ENCODE assay signal across 25 mouse cellular contexts in the genomic region with DNA sequence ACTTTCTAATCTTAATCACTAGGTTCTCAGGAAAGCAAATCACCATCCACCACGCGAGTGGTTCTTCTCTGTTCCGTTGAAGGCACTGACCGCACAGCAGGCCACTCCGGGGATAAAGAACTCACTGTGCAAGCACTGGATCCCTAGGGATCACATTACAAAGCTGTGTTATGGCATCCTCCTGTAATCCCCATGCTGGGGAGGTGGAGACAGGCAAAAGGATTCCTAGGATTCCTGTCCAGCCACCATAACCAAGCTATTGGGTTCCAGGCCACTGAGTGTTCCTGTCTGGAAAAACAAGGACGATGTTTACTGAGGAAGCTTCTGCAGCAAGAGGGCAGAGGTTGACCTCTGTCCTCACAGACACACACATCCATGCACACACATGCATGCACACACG.
DNase-seq lines count a peak whose midpoint lies in the region; ATAC-seq and TF ChIP-seq lines count a peak whose summit lies in the region.
"Had no signal": no experiment of that assay in that cellular context is flagged by ENCODE, and none has a peak within 500 bp of the region (broad histone marks: within the 10 kb centered on the region; RNA-seq: fewer than 3 reads in every experiment).

No protein-coding gene starts in this region.

- H3K4me2 ChIP-seq in embryonic facial prominence, embryonic 14.5 days (ENCODE audit: low read depth, low read length): no peak overlapping the region
- no peak overlapping the region for H3K4me2 ChIP-seq in limb, embryonic 12.5 days
- H3K4me2 ChIP-seq: embryonic facial prominence, embryonic 15.5 days; heart, embryonic 13.5 days; hindbrain, embryonic 14.5 days had no signal

- no peaks in the 10 kb centered on the region for H3K27me3 ChIP-seq in embryonic facial prominence, embryonic 14.5 days (replicated peaks; ENCODE audit: control insufficient read depth, insufficient read depth, low read length)
- H3K27me3 ChIP-seq in embryonic facial prominence, embryonic 10.5 days (replicated peaks; ENCODE audit: low read depth, poor library complexity, severe bottlenecking): no peaks in the 10 kb centered on the region
- no peaks in the 10 kb centered on the region for H3K27me3 ChIP-seq in limb, embryonic 12.5 days
- H3K27me3 ChIP-seq: embryonic facial prominence, embryonic 15.5 days; heart, embryonic 13.5 days had no signal

- H3K27ac ChIP-seq in embryonic facial prominence, embryonic 14.5 days (replicated peaks; ENCODE audit: low read depth, low read length): no peak overlapping the region
- no peak overlapping the region for H3K27ac ChIP-seq in embryonic facial prominence, embryonic 10.5 days (replicated peaks)
- peak overlapping the region; percentile 2; the same call in 1 of the 2 replicates for H3K27ac ChIP-seq in limb, embryonic 12.5 days
- H3K27ac ChIP-seq in gastrocnemius, adult 2 months: no peak overlapping the region
- H3K27ac ChIP-seq: embryonic facial prominence, embryonic 15.5 days; heart, embryonic 10.5 days; heart, embryonic 13.5 days; hindbrain, embryonic 14.5 days had no signal

- 47% methylated on average over 7 of the region's 7 CpGs for WGBS in embryonic facial prominence, embryonic 14.5 days
- WGBS in embryonic facial prominence, embryonic 10.5 days: 47% methylated on average over 7 of the region's 7 CpGs
- 67% methylated on average over 7 of the region's 7 CpGs for WGBS in limb, embryonic 12.5 days

- intact Hi-C loops in left cerebral cortex, postnatal 4 days (cut with DNase I): no loop called here
- intact Hi-C loops in gastrocnemius, adult 2 months (cut with DNase I): no loop called here

- no peak for TF ChIP-seq CTCF in gastrocnemius, adult 2 months (IDR thresholded peaks at IDR 0.05)

- H3K9me3 ChIP-seq in embryonic facial prominence, embryonic 14.5 days (ENCODE audit: control insufficient read depth, low read length): 0 out of 2 replicates have a peak, but pooled peaks cover 3% of the 10 kb centered on the region
- H3K9me3 ChIP-seq in embryonic facial prominence, embryonic 10.5 days: peaks cover 6% of the 10 kb centered on the region; the same call in 1 of the 2 replicates
- H3K9me3 ChIP-seq in limb, embryonic 12.5 days: peaks cover 8% of the 10 kb centered on the region
- H3K9me3 ChIP-seq: embryonic facial prominence, embryonic 15.5 days; heart, embryonic 10.5 days had no signal

- no peaks in the 10 kb centered on the region for H3K36me3 ChIP-seq in embryonic facial prominence, embryonic 14.5 days (ENCODE audit: control insufficient read depth, insufficient read depth, low read length)
- H3K36me3 ChIP-seq in embryonic facial prominence, embryonic 10.5 days (replicated peaks): no peaks in the 10 kb centered on the region
- H3K36me3 ChIP-seq in limb, embryonic 12.5 days: no peaks in the 10 kb centered on the region
- H3K36me3 ChIP-seq: embryonic facial prominence, embryonic 15.5 days; heart, embryonic 10.5 days; heart, embryonic 13.5 days had no signal

- peak; percentile 20 for DNase-seq in embryonic facial prominence, embryonic 14.5 days (ENCODE audit: low spot score)
- no peak for DNase-seq in embryonic facial prominence, embryonic 10.5 days (ENCODE audit: low spot score)
- peak; percentile 79 for DNase-seq in 3134 (ENCODE audit: extremely low read depth, insufficient read length, low spot score)
- peak; percentile 72 for DNase-seq in R1 (ENCODE audit: low read depth, low spot score)
- DNase-seq in left cerebral cortex, postnatal 4 days: no peak
- no peak for DNase-seq in gastrocnemius, adult 2 months
- DNase-seq: adrenal gland, adult 2 months; adrenal gland, postnatal 25 days; cerebellum, adult 11-12 months; cerebellum, adult 8-10 months; cerebellum, postnatal 14 days; forebrain, postnatal 0 days; gastrocnemius, postnatal 25 days; heart, adult 18-20 months; heart, postnatal 14 days; heart, postnatal 4 days had no signal

- no peak overlapping the region for H3K4me3 ChIP-seq in embryonic facial prominence, embryonic 14.5 days (ENCODE audit: low read depth, low read length)
- no peak overlapping the region for H3K4me3 ChIP-seq in embryonic facial prominence, embryonic 10.5 days
- no peak overlapping the region for H3K4me3 ChIP-seq in limb, embryonic 12.5 days (replicated peaks)
- H3K4me3 ChIP-seq in gastrocnemius, adult 2 months: no peak overlapping the region
- H3K4me3 ChIP-seq: embryonic facial prominence, embryonic 15.5 days; heart, embryonic 10.5 days; heart, embryonic 13.5 days had no signal

- no peak for ATAC-seq in embryonic facial prominence, embryonic 14.5 days (ENCODE audit: low read depth)
- ATAC-seq in limb, embryonic 12.5 days (ENCODE audit: insufficient number of reproducible peaks, insufficient read depth, low FRiP score, low TSS enrichment, low read depth): no peak
- ATAC-seq: forebrain, embryonic 14.5 days; forebrain, postnatal 0 days; hindbrain, postnatal 0 days; inflammation-experienced regulatory T-cells, adult 6 months; intestine, embryonic 16.5 days had no signal

- no peaks in the 10 kb centered on the region for H3K4me1 ChIP-seq in embryonic facial prominence, embryonic 14.5 days (ENCODE audit: control insufficient read depth, insufficient read depth, low read length)
- H3K4me1 ChIP-seq in embryonic facial prominence, embryonic 10.5 days: peaks cover 3% of the 10 kb centered on the region; the same call in 1 of the 2 replicates
- peaks cover 6% of the 10 kb centered on the region for H3K4me1 ChIP-seq in limb, embryonic 12.5 days (replicated peaks)
- H3K4me1 ChIP-seq: embryonic facial prominence, embryonic 15.5 days; heart, embryonic 10.5 days; heart, embryonic 13.5 days had no signal

- H3K9ac ChIP-seq in embryonic facial prominence, embryonic 14.5 days (ENCODE audit: low read depth, low read length): no peak overlapping the region
- H3K9ac ChIP-seq in limb, embryonic 12.5 days (replicated peaks): no peak overlapping the region
- H3K9ac ChIP-seq: embryonic facial prominence, embryonic 15.5 days; forebrain, postnatal 0 days; heart, embryonic 13.5 days; hindbrain, embryonic 14.5 days had no signal

Comparison
In these comparisons a context has a peak if more than half of its experiments do, and no peak if none do; other contexts are left out.
1. DNase-seq: peak in embryonic facial prominence, embryonic 14.5 days (single experiment), 3134 (single experiment) and R1 (single experiment); none in embryonic facial prominence, embryonic 10.5 days (single experiment), left cerebral cortex, postnatal 4 days (single experiment) and gastrocnemius, adult 2 months (single experiment).